Mouse (Mus musculus) macrophage (primary cell): ENCODE results near the gene Krtap4-1. TPM values are rescaled to one million over a fixed set of nuclear protein-coding genes. Genes with fewer than 3 reads are reported as not detected.
"Not testable (repeated sequence)": the region's sequence is repeated elsewhere in the genome, so short reads cannot be mapped to it uniquely, and the experiment has no call there.

Experiments
- H3K27ac ChIP-seq: fragments of 350-480 bp; formaldehyde crosslinking; 2 replicates; pipeline ENCODE4 v1.9.0; 2021
- H3K36me3 ChIP-seq: fragments of 350-480 bp; formaldehyde crosslinking; 2 replicates; pipeline ENCODE4 v1.9.0; 2021; ENCODE audit errors: inconsistent target
- H3K4me3 ChIP-seq: fragments of 350-480 bp; formaldehyde crosslinking; 2 replicates; pipeline ENCODE4 v1.9.0; 2021; ENCODE audit errors: inconsistent target
- H3K79me2 ChIP-seq: fragments of 350-480 bp; formaldehyde crosslinking; 2 replicates; pipeline ENCODE4 v1.9.0; 2021; ENCODE audit errors: inconsistent target
- WGBS: methylation state at CpG from one replicate; pipeline ENCODE4 v1.1.7; 2026; ENCODE audit warnings: inconsistent platforms; ENCODE audit not compliant: missing documents; 5-methylcytosine and 5-hydroxymethylcytosine counted together
- polyA plus RNA-seq: library from polyadenylated mRNA; stranded (reverse); fragments of 250-400 nt; gene quantifications from 3 replicates; pipeline ENCODE4 v1.2.4, GENCODE M21; 2018; ENCODE audit warnings: inconsistent platforms

The Krtap4-1 gene
- polyA plus RNA-seq, 1 experiment from 2014 or later = not detected

- Histone ChIP-seq H3K79me2 (no peaks in the 10 kb centered on the region), H3K4me3 (no peak within 1 kb of the TSS), H3K27ac (no peak within 1 kb of the TSS), H3K36me3 (no peaks in the 10 kb centered on the region)
- 83% methylated on average over 2 of the region's 2 CpGs for WGBS
These were observed 7.7 kb downstream of the Krtap4-1 start, which contains the start of gene Gm11562 for GRCm38 (mm10) chr11:99620335-99620734. Gene Gm11562 (minus strand): TSS chr11:99620435.

- no peaks in the 10 kb centered on the region for H3K79me2 ChIP-seq
- no peaks in the 10 kb centered on the region for H3K36me3 ChIP-seq
- no peak within 1 kb of the TSS for H3K4me3 ChIP-seq
- H3K27ac ChIP-seq = no peak within 1 kb of the TSS
- WGBS = 70% methylated on average over 3 of the region's 3 CpGs
These were observed 13.2 kb downstream of the Krtap4-1 start, which contains the start of gene Krtap2-4 for GRCm38 (mm10) chr11:99614796-99615363. Gene Krtap2-4 (minus strand): TSS chr11:99614846.

GRCm38 (mm10) chr11:99610089-99610488 lies 17.9 kb downstream of the Krtap4-1 start, which contains the start of gene Gm11937:
Gene Gm11937 (minus strand): TSS chr11:99610189.
- 73% methylated on average over 1 of the region's 2 CpGs for WGBS
- not testable (repeated sequence) for H3K4me3 ChIP-seq

GRCm38 (mm10) chr11:99609126-99609525 lies 18.9 kb downstream of the Krtap4-1 start:
- no peaks in the 10 kb centered on the region for H3K79me2 ChIP-seq
- H3K27ac ChIP-seq = no peak overlapping the region
- H3K36me3 ChIP-seq = no peaks in the 10 kb centered on the region
- 83% methylated on average over 1 of the region's 1 CpGs for WGBS
- no peak overlapping the region for H3K4me3 ChIP-seq

More at GRCm38 (mm10) chr11:99610089-99610488, 17.9 kb downstream of the Krtap4-1 start, which contains the start of gene Gm11937:
- H3K27ac ChIP-seq, H3K79me2 ChIP-seq, H3K36me3 ChIP-seq: not testable (repeated sequence)

- not testable (repeated sequence) for H3K36me3 ChIP-seq, H3K27ac ChIP-seq, H3K79me2 ChIP-seq, H3K4me3 ChIP-seq
- 58% methylated on average over 1 of the region's 1 CpGs for WGBS
These were observed 24.8 kb downstream of the Krtap4-1 start, which contains the start of gene Gm11938 for GRCm38 (mm10) chr11:99603208-99603607. Gene Gm11938 (minus strand): TSS chr11:99603308.

- WGBS = 73% methylated on average over 2 of the region's 6 CpGs
- H3K36me3 ChIP-seq, H3K4me3 ChIP-seq, H3K79me2 ChIP-seq, H3K27ac ChIP-seq: not testable (repeated sequence)
These were observed 30.3 kb downstream of the Krtap4-1 start, which contains the start of gene Krtap9-3 for GRCm38 (mm10) chr11:99597742-99598141. Gene Krtap9-3 (minus strand): TSS chr11:99598105.

GRCm38 (mm10) chr11:99590981-99591380 lies 37.1 kb downstream of the Krtap4-1 start, which contains the start of gene Krtap1-3:
Gene Krtap1-3 (minus strand): TSS chr11:99591339.
- Histone ChIP-seq H3K79me2 (no peaks in the 10 kb centered on the region), H3K36me3 (no peaks in the 10 kb centered on the region), H3K27ac (no peak within 1 kb of the TSS), H3K4me3 (no peak within 1 kb of the TSS)
- 91% methylated on average over 6 of the region's 6 CpGs for WGBS

- no peaks in the 10 kb centered on the region for H3K36me3 ChIP-seq
- 94% methylated on average over 7 of the region's 7 CpGs for WGBS
- H3K4me3 ChIP-seq = no peak overlapping the region
- no peaks in the 10 kb centered on the region for H3K79me2 ChIP-seq
- no peak overlapping the region for H3K27ac ChIP-seq
These were observed 42.9 kb downstream of the Krtap4-1 start for GRCm38 (mm10) chr11:99585096-99585495.

GRCm38 (mm10) chr11:99583245-99583704 lies 44.8 kb downstream of the Krtap4-1 start, which contains the start of gene Krtap1-4:
Gene Krtap1-4 (minus strand): TSS chr11:99583654.
- Histone ChIP-seq H3K27ac (no peak within 1 kb of the TSS), H3K79me2 (no peaks in the 10 kb centered on the region), H3K36me3 (no peaks in the 10 kb centered on the region), H3K4me3 (no peak within 1 kb of the TSS)
- WGBS = 86% methylated on average over 5 of the region's 5 CpGs

- 90% methylated on average over 5 of the region's 6 CpGs for WGBS
- Histone ChIP-seq H3K79me2 (no peaks in the 10 kb centered on the region), H3K4me3 (no peak overlapping the region), H3K36me3 (no peaks in the 10 kb centered on the region), H3K27ac (no peak overlapping the region)
These were observed 46.5 kb downstream of the Krtap4-1 start for GRCm38 (mm10) chr11:99581564-99581963.

GRCm38 (mm10) chr11:99581051-99581450 lies 47.0 kb downstream of the Krtap4-1 start:
- no peak overlapping the region for H3K4me3 ChIP-seq
- 89% methylated on average over 5 of the region's 5 CpGs for WGBS
- H3K79me2 ChIP-seq = no peaks in the 10 kb centered on the region
- no peaks in the 10 kb centered on the region for H3K36me3 ChIP-seq
- no peak overlapping the region for H3K27ac ChIP-seq

- no peak within 1 kb of the TSS for H3K27ac ChIP-seq
- no peak within 1 kb of the TSS for H3K4me3 ChIP-seq
- WGBS = 84% methylated on average over 6 of the region's 6 CpGs
- no peaks in the 10 kb centered on the region for H3K79me2 ChIP-seq
- no peaks in the 10 kb centered on the region for H3K36me3 ChIP-seq
These were observed 47.4 kb downstream of the Krtap4-1 start, which contains the start of gene Krtap1-5 for GRCm38 (mm10) chr11:99580636-99581035. Gene Krtap1-5 (minus strand): TSS chr11:99581016.

Other genes with a start within 250 kb of the Krtap4-1 start
- gene Krt10, start 238.9 kb downstream of the Krtap4-1 start, polyA plus RNA-seq = 1.2 to 2.7 TPM (median 2.0 TPM) in 3 replicates
- gene Krt12, start 206.0 kb downstream of the Krtap4-1 start, polyA plus RNA-seq = not detected in 3 replicates
- not detected in 3 replicates for gene Krt20, start 190.1 kb downstream of the Krtap4-1 start, polyA plus RNA-seq
- gene Krt23, start 135.1 kb downstream of the Krtap4-1 start, polyA plus RNA-seq = not detected in 3 replicates
- not detected in 3 replicates for gene Krt39, start 106.9 kb downstream of the Krtap4-1 start, polyA plus RNA-seq
- gene Krt40, start 85.1 kb downstream of the Krtap4-1 start, polyA plus RNA-seq = not detected in 3 replicates
- gene Krtap3-3, start 77.4 kb downstream of the Krtap4-1 start, polyA plus RNA-seq = not detected in 3 replicates
- not detected in 3 replicates for gene Krtap3-2, start 71.4 kb downstream of the Krtap4-1 start, polyA plus RNA-seq
- not detected in 3 replicates for gene Gm11939, start 68.8 kb downstream of the Krtap4-1 start, polyA plus RNA-seq
- not detected in 3 replicates for gene Krtap3-1, start 61.6 kb downstream of the Krtap4-1 start, polyA plus RNA-seq
- not detected in 3 replicates for gene Krtap1-5, start 47.2 kb downstream of the Krtap4-1 start, polyA plus RNA-seq
- not detected in 3 replicates for gene Krtap1-4, start 44.6 kb downstream of the Krtap4-1 start, polyA plus RNA-seq
- not detected in 3 replicates for gene Krtap1-3, start 36.9 kb downstream of the Krtap4-1 start, polyA plus RNA-seq
- not detected in 3 replicates for gene Krtap9-3, start 30.1 kb downstream of the Krtap4-1 start, polyA plus RNA-seq
- not detected in 3 replicates for gene Gm11938, start 24.9 kb downstream of the Krtap4-1 start, polyA plus RNA-seq
- gene Gm11937, start 18.0 kb downstream of the Krtap4-1 start, polyA plus RNA-seq = not detected in 3 replicates
- not detected in 3 replicates for gene Krtap2-4, start 13.4 kb downstream of the Krtap4-1 start, polyA plus RNA-seq
- gene Gm11562, start 7.8 kb downstream of the Krtap4-1 start, polyA plus RNA-seq = not detected in 3 replicates
- not detected in 3 replicates for gene Krtap4-2, start 6.8 kb upstream of the Krtap4-1 start, polyA plus RNA-seq
- gene Krtap4-7, start 15.9 kb upstream of the Krtap4-1 start, polyA plus RNA-seq = not detected in 3 replicates
- not detected in 3 replicates for gene Gm11555, start 22.0 kb upstream of the Krtap4-1 start, polyA plus RNA-seq
- gene Gm11563, start 30.7 kb upstream of the Krtap4-1 start, polyA plus RNA-seq = not detected in 3 replicates
- gene Krtap4-6, start 37.7 kb upstream of the Krtap4-1 start, polyA plus RNA-seq = not detected in 3 replicates
- gene Gm14190, start 62.5 kb upstream of the Krtap4-1 start, polyA plus RNA-seq = not detected in 3 replicates
- gene Gm14180, start 106.1 kb upstream of the Krtap4-1 start, polyA plus RNA-seq = not detected in 3 replicates
- gene Gm11595, start 144.7 kb upstream of the Krtap4-1 start, polyA plus RNA-seq = not detected in 3 replicates
- gene Krtap4-8, start 152.5 kb upstream of the Krtap4-1 start, polyA plus RNA-seq = not detected in 3 replicates
- gene Krtap4-9, start 157.0 kb upstream of the Krtap4-1 start, polyA plus RNA-seq = not detected in 3 replicates
- gene Gm11596, start 165.2 kb upstream of the Krtap4-1 start, polyA plus RNA-seq = not detected in 3 replicates
- not detected in 3 replicates for gene Gm11569, start 170.7 kb upstream of the Krtap4-1 start, polyA plus RNA-seq
- gene Gm11554, start 176.2 kb upstream of the Krtap4-1 start, polyA plus RNA-seq = not detected in 3 replicates
- not detected in 3 replicates for gene Krtap4-13, start 181.7 kb upstream of the Krtap4-1 start, polyA plus RNA-seq
- gene Gm11564, start 187.4 kb upstream of the Krtap4-1 start, polyA plus RNA-seq = not detected in 3 replicates
- gene 2300003K06Rik, start 209.8 kb upstream of the Krtap4-1 start, polyA plus RNA-seq = not detected in 3 replicates
- gene Krtap4-16, start 223.4 kb upstream of the Krtap4-1 start, polyA plus RNA-seq = not detected in 3 replicates
- not detected in 3 replicates for gene Gm11568, start 229.7 kb upstream of the Krtap4-1 start, polyA plus RNA-seq
- not detected in 3 replicates for gene Gm11559, start 236.2 kb upstream of the Krtap4-1 start, polyA plus RNA-seq
- gene Krtap9-1, start 245.2 kb upstream of the Krtap4-1 start, polyA plus RNA-seq = not detected in 3 replicates